Mouse (Mus musculus) urinary bladder, postnatal 25 days (tissue): Measurements from ENCODE around the gene Myo6.

Source experiments
- DNase-seq: peaks from one replicate; pipeline ENCODE4 v3.0.0; 2022; ENCODE audit warnings: low spot score

Gene Myo6

DNA sequence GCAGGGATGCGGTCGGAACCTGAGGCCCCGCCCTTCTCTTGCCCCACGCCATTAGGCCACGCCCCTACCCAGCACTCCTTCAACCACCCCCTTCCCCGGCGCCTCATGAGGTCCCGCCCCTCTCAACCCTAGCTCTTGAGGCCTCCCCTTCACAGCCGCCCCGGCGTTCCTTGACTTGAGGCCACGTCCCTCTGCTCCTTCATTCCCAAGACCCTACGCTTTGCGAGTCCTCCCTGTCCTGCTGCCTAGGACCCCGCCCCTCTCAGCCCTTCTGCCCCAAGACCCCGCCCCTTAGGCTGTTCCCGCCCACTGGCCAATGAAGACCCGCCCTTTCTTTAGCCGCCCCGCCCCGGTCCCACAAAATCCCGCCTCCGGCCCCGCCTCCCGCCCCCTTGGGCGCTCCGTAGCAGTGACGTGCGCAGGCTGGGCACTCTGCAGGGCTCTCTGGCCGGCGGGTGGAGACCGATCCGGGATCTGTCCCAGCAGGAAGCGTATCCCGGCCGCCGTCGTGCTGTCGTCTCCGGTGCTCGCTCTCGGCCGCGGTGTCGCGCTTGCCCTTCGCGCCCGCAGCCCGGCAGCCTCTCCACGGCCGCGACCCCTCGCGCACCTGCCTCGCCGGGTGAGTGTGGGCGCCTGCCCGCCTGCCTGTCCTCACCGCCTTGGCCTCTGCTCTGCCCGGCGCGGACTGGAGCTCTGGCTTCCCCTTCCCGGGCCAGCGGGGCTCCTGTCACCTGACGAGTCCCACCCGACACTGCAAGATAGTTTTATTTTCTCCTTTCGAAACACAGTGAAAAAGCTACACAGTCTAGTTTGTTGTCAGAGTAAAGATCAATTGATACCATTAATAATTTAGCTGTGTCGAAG is at the start of gene Myo6:
Gene Myo6 (plus strand): TSS at position 421 of the 864 bp plus-strand sequence.
- DNase-seq: peak; percentile 93

DNA sequence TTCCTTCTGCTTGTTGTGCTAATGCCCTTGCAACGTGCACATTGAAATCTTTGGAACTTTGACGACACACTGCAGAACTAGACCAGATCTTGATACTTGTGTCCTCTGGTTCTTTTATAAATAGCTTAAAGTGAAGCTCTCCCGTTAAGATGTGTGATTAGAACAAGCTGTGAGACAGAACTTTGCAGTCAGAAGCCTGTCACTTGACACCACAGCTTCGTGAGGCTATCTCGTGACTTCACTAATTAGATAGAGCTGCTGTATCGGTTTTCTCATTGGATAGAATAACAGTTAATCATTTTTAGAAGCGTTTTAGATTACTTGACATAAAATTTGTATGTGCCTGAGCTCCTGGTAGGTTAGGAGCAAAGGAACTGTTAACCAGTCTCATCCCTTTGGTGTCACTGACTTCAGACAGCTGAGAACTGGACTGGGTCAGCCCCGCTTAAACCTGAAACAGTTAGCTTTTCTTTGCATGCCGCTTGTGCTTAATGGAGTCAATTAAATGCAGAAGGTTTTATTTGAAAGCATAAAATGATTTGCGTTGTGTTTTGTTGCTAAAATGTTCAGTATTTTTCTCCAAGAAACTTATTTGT is 18.7 kb upstream of the Myo6 start:
- no peak for DNase-seq

DNA sequence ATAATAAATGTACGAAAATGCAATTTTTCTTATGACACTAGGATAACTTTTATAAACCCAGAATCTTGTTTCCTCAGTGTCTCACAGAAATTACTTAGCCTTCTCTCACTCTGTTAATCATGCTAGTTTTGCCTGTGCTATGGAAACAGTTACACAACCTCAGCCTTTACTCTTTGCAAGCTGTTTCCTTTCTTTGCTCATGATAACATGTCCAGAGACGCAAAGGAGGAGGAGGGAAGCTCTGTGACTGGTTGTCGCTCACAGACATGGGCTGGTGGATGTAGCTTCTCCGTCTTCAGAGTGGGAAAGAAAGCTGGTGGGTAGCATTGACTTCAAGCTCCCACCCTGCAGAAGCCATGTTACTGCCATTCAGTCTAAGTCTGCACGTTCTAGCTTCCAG is 15.2 kb upstream of the Myo6 start:
- DNase-seq: no peak

DNA sequence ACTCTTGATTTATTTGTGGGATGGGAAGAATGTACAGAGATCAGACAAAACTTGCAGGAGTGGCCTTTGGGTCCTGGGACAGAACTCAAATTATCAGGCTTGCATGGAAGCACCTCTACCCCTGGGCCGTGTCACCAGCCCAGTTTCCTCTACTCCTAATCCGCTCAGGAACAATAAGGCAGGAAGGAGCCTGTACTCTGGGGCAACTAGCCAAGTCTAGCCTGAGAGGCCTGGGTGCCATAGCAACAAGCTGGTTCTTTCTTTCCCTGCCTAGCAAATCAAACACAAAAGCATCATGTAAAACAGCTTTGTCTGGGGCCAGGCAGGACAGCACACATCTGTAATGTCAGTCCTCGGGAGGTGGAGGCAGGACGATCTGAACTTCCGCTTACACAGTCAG is 9.6 kb upstream of the Myo6 start:
- no peak for DNase-seq

DNA sequence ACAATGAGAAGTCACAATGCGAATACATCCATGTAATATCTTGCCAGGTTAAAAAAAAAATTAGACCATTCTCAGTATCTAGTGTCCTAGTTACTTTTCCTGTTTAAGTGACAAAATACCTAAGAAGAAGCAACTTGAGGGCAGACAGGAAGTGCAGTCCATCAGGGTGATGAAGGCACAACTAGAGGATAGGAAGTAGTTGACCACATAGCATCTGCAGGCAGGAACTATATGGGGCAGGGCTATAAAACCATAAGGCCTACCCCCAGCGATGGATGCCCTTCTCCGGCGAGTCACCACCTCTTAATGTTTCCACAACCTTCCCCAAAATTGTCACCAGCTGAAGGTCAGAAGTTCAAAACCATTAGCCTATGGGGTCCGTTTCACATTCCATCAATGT is 8.1 kb upstream of the Myo6 start:
- no peak for DNase-seq

DNA sequence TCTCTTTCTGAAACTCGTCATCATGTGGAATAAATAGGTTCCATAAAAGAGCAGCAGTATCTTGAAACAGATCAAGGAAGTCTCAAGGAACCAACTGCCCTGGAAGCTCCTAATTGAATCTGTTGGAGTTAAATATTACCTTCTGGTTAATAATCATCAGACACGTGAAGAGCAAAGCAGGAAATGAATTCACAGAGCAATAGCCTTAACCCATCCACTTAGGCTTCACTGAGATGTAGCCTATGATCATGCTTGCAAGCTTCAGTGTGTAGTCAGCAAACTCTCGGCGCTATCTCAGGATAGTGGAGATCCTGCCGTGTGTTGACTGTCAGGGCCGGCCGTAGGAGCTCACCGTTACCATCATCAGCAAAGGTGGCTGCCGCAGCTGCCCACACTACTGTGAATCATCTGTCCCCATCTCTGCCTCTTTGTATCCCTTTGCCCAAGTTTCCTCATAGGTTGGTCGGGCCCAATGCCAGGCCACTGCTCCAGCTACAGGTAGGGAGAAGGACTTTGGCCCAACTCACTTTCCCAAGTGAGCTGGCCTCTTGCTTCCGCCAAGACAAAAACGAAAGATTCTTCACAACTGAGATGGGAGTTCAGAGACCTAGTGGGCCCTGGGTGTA is 6.9 kb upstream of the Myo6 start:
- DNase-seq: no peak

DNA sequence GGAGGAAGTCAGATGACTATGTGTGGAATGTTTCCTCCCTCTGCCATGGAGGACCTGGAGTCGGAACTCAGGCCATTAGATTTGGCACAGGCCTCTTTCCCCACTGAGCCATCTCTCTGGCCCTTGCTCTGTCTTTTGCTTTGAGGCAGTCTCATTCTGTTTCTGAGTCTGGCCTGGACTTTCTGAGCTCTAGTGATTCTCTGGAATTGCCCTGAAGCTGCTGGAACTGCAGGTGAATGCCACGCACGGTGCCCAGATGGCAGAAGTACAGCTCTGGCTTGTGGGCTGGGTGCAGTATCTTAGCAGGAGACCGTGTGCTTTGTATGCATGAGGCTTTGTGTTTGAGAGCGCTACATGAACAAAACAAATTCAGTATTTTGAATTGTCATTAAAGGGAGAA is 5.9 kb upstream of the Myo6 start:
- DNase-seq: no peak

DNA sequence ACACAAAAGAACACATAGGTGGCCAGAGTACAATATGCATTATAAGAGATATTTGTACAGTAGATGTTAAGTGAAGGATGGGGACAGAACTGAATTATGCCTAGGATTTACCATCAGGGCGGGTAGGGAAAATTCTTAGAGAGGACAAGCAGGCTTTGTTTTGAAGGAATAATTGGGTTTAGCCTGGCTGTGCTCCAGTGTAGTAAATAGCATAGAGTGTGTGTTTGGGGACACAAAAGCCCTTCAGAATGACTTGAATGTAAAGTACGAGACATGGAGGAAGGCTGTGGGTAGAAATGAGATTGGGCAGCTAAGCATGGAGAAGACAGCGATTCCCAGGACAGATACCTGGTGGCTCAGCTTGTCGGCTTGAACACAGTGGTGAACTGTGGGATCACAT is 3.4 kb upstream of the Myo6 start:
- DNase-seq: no peak

DNA sequence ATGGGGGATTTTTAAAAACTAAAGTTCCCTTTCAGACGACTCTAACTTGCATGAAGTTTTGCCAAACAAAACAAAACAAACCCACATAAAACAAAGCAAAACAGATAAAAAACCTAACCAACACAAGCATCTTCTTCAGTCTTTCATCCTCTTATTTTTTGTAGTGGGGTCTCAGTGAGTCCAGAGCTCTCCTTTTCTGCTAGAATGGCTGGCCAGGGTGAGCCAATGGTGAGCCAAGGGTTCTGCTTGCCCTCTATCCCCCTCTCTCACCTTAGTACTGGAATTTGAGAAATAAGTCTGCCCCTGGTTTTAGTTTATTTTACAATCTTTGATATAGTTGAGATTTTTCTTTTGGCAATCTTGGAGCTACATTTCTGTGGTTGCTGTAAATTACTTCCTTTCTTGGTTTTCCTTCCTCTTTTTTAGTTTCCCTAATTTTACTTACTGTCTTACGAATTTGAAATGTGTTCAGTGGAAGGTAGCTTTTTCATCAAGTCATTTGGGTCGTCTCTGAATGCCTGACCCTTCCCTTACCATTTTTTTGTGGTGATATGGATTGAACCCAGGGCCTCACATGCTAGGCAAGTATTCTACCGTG is 1.6 kb upstream of the Myo6 start:
- no peak for DNase-seq

DNA sequence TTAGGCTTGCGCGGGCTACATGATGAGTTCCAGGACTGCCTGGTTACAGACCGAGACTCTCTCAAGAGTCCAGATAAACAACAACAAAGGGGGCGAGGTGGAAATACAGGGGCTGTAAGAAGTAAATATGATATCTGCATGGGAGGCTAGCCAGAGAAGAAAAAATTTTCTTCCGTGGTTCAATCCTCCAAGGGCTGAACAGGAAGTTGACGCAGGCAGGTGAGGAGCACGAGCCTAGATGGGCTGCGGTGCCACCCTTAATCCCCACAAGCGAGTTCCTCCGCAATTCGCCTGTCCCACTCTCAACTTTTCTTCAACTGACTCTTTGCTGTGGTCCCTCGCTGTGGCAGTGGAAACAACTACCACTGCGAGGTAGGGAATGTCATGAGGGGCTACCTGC is 640 bp upstream of the Myo6 start:
- DNase-seq: no peak

DNA sequence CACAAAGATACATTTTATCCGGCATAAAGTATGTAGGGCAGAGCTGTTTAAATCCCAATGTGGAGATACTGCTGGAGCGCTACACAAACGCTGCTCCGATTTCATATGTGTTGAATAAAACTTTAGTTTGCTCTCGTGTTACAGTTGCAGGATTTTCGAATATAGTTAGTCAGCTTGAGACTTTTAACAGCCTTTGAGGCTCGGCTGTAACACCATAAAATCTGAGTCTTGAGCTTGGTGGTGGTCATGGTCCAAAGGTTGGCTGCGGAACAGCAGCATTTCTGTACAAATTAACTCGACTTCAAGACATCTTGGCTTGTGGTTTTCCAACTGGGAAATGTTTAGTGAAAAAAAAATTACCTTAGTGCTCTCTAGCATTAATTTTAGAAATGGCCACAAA is 859 bp downstream of the Myo6 start:
- DNase-seq: no peak

DNA sequence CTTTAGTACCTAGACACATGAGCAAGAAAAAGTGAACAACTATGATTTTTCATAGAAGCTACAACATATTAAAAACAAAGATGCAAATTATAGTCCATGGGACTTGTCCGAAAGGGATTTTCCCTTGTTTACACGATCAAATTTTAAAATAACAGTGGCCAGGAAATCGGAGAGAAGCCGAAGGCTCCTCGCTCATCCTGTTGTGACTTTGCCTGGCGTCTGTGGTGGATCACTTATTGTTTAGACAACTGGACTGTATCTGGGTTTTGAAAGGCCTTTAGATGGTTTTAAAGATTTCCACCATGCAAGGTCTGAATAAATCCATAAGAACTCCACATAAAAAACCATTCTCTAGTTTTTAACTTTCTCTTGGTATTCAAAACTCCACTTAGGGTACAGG is 1.6 kb downstream of the Myo6 start:
- DNase-seq: no peak

DNA sequence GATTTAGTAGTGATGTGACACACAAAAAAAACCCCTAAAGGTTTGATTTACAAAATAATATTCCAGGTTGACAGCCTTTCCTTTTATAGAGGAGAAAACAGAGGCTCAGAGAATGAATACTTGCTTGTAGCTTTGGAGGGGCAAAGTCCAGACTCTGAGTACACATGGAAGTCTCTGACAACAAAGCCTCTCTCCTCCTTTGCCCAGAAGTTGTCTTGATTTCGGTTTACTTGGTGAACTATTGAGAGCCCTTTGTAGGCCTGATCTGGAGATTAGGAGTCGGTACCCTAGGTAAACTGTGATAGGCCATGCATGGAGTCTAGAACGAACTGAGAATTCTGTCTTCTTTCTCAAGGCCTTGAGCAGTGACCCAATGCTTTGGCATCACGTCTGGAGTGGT is 2.3 kb downstream of the Myo6 start:
- DNase-seq: no peak

DNA sequence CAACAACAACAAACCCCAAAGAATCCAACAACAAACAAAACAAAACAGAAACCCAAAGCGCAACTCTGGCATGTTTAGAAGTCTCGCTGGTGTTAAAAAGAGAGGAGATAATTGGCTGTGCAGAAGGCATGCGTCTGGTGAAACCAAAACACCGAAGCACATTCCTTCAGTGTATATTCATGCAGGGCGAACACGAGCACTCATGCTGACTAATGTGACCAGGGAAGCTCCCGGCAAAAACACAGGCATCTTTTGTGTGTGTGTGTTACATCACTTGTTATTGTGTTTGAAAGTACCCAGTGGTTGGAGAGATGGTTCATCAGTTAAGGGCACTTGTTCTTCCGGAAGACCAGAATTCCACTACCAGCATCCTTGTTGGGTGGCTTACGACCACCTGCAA is 4.7 kb downstream of the Myo6 start:
- DNase-seq: no peak

DNA sequence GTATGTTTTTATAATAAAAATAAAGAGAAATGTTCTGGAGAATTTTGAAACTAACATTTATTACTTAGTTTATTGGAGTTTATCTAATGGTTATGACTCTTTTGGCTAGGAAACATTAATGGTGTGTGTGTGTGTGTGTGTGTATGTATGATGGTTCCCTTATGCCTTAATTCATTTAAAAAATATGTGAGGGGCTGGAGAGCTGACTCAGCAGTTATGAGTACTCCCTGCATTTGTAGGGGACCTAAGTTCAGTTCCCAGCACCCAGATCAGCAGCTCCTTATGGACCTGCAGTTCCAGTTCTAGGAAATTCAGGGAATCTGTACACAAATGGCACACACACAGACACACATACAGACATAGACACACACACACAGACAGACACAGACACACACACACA is 6.4 kb downstream of the Myo6 start:
- DNase-seq: no peak

DNA sequence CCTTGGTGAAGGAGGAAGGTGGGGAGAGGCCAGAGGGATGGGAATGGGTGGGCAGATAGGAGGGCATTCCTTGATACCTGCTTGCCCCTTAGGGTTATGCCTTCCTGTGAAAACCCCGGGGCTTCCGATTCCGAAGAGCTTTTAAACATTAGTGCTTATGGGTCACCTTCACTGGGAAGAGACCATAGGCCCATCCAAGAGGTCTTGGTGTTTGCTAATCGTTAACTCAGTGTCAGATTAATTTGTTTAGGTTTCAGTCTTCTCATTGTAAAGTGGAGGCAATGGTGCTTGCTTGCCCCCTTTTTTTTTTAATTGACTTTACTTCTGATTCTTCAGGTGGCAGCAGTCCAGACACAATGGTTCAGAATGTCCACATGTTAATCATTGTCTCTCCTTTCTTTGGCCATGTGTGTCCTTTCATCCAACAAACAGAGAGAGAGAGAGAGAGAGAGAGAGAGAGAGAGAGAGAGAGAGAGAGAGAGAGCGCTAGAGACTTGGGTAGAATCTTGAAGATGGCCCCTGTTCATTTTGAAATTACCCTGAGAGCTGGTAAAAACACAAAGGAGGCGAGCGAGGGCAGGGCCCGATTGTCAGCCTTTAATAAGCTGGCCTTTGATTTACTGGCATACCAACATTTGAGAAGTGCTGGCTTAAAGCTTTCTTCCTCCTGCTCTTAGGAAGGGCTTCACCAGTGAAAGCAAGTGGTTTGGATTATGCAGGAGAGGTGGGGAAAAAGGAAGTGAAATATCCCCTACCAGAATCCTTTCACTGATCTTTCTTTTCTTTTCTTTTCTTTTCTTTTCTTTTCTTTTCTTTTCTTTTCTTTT is 7.8 kb downstream of the Myo6 start:
- no peak for DNase-seq

DNA sequence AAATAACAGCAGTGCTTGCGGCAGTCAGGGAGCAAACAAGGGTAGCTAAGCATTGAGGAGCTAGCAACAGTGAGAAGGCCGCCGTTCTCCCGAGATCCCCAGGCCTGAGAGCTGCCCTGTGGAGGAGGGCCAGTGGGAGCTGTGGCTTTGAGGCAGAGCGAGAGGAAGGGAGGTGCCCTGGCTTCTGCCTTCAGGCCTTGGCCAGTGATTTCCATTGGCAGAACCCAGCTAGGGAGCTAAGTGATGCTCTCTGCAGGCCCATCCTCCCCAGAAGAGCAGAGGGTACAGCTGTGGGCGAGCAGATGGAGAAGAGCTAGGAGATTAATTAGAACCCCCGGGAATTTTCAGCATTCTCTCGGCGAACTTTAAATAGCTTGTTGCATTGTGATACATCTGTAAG is 8.8 kb downstream of the Myo6 start:
- DNase-seq: no peak

DNA sequence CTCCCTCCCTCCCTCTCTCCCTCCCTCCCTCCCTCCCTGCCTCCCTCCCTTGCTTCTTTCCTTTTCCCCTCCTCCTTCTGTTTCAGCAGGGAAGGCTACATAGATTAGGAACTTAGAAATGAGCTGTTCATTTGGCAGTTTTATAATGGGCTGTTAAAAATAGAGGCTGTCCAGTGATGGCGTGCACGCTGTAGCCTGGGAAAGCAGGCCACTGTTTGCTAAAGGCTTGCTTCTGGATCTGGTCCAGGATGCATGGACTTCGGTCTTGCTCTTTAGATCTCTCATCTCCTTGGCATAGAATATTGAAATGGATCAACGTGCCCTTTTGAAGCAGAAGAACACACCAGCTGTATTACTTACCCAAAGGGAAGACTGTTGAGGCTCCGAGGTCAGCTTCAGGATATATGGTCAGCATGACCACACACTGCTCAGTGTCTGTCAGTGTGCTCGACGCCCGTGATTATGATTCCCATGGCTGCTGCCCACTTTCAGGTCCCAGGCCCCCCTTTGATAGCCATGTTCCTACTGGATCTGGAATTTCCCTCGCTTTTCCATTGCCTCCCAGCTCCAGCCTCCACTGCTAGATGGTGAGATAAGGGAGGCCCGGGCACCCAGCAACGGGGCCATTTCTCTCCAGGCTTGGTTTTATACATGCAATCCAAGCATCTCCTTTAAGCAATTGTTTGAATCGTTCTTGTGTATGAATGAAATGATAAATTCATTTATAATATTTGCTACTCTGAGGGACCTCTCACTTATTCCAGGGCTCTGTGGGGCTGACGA is 12.1 kb downstream of the Myo6 start:
- no peak for DNase-seq

DNA sequence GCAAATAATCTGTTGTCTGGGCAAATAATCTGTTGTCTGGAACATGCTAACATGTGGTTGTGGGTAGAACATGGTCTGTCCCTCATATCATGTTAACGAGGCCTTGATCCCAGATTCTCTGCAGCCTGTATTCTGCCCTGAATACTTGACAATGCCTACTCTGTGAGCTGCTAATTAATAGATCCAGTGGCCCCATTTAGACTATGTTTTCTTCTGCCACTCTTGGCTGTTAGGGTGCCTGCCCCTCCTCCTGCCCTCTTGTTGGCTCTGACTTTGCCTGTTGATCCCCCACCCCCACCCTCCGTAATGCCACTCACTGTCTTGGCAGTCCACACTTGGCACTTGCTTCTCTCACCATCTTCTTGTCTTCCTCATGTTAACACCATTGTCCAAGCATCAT is 13.8 kb downstream of the Myo6 start:
- DNase-seq: no peak

DNA sequence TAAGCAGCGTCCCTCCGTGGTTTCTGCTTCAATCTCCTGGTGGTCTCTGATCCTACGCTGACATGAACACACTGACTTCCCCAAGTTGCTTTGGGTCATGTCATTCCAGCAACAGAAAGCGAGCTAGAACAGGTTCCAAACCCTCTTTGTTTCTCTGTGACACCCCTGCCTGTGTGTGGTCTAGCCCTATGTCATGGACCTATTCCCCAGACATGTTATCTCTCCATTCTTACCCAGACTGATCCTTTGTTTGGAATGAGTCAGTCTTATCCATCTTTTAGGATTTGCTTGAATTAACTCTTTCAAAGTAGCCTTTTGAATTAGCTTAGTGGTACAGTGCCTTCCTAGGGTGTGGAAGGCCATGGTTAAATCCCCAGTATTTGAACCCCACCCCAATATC is 14.9 kb downstream of the Myo6 start:
- no peak for DNase-seq

DNA sequence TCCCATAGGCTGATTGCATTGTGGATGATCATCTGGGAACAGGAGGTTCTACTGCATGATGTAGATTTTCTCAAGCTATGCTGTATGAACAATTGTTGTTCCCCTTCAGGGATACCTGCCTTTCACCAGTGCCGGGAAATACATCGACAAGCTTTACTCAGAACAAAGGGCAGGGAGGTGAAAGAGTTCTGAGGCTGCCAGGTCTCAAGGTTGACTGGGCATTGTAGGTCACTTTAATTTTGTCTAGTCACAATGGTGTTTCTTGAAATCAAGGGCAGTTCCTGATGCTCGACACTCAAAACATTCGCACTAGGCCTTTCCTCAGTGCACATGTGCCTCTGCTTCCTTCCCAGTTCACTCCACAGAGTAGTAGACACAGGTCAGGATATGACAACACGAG is 15.9 kb downstream of the Myo6 start:
- DNase-seq: no peak
